Mouse (Mus musculus) frontal cortex, adult (tissue): ENCODE results near the gene Glt6d1.
"Not testable (repeated sequence)": the region's sequence is repeated elsewhere in the genome, so short reads cannot be mapped to it uniquely, and the experiment has no call there.

ENCODE experiments used
- ATAC-seq: cut with Nextera tagmentation; 2 replicates; pipeline ENCODE4 v1.9.2; 2017; ENCODE audit warnings: mild to moderate bottlenecking, moderate library complexity, mixed read lengths; ENCODE audit not compliant: low TSS enrichment

Gene Glt6d1

DNA sequence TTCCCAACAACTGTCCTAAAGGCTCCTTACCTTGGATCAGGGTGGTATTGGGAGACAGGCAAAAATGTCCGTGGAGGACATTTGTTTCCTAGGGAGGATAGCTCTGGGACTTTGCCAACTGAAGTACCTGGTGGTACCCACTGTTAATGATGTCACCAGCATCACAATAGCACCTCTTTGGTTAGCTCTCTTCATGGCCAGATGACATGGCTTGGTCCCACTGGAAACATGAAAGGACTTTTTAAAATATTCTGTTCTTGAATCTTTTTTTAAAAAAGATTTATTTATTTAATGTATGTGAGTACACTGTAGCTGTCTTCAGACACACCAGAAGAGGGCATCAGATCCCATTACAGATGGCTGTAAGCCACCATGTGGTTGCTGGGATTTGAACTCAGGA lies at the start of gene Glt6d1:
Gene Glt6d1, minus strand, starts transcription at position 101 of the 400 bp plus-strand sequence.
- not testable (repeated sequence) for ATAC-seq

DNA sequence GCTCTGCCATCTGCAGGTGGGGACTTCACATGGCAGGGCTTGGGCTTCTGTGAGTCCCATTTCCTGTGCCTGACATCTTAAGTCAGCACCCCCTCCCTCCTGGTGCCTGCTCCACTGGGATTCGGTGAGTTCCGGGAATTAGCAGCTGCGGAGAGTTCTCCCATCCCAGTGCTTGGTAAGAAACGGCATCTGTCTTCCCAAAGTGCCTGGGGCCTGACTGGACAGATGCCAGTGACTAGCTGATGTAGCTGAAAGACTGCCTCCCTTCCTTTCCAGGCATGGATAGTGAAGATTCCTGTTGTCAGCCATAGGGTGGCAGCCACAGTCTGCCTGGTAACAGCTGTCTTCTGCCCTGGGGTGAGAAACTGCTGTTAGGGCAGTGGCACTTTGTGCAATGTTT lies 49.8 kb upstream of the Glt6d1 start:
- peak; percentile 63 for ATAC-seq

DNA sequence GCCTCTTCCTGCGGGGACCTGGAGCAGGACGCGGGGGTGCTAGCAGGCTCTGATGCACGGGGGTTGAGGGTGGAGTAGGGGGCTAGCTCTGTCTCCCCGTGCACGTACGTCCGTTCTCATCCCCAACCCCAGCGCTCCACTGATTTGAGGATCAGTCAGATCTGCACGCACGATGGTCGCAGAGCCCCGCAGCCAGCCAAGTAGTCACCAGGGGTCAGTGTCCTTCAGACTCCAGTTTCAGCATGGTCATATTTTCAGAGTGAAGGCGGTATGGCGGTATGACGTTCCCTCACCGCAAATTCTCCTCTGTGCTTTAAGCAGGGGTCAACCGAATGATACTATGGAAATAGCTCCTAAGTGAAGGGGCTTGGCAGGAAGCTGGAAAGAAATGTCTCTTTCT lies 48.6 kb upstream of the Glt6d1 start:
- no peak for ATAC-seq

DNA sequence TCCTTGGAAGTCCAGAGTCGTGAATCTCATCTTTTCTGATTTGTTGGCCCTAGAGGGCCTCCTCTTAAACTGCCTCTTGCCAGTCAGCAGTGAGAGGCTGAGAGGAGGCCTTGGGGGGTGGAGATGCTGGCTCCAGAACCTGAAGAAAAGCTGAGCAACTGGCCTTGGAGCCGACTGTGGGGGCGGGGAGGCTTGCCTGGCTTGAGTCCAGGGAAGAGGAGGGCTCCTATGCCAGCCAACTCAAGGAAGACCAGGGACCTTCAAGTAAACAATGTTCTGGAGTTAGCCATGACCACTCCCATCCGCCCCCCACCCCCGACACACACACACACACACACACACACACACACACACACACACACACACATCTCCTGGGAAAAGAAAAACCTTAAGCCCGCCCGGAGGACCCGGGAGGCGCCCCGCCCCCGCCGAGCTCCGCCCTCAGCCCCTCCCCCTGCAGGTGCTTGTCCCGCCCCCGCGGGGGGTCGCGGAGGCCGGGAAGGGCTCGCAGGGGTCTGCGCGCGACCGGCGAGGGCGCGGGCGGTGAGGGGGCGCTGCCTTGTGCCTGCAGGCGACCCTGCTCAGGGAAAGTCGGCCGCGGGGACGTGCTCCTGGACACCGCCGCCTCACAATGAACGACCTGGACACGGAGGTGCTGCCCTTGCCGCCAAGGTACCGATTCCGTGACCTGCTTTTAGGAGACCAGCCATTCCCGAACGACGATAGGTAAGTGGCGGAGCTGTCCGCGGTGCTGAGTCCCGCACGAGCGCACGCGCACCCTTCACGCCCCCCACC lies 47.9 kb upstream of the Glt6d1 start, which contains the start of gene Kcnt1:
Gene Kcnt1, plus strand, starts transcription at position 398 of the 795 bp plus-strand sequence.
- ATAC-seq, result peak; percentile 13; the same call in 1 of the 2 replicates

DNA sequence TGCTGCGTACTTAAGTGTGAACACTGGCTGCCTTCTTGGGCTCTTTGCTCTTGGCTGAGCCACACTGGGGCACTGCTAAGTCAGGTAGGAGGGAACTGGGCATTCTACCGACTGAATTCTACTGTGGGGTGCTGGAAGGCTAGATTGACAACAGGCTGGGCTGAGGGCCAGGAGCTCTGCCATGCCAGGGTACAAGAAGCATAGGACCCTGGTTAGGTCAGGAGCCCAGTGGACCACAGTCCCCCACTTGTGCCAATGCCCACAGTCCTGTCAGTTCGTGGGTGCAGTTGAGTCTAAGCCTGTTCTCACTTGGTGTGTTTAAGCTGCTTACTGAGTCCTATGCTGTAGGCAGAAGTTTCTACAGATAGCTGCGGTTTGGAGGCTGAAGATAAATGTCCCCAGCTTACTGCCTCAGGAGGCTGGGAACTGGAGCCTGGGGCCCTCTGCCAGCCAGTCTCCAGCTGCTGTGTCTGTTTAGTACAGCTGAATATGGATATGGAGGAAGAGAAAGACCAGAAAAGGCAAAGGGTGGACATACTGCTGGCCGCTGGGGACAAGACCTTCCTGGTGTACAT lies 47.1 kb upstream of the Glt6d1 start:
- peak; percentile 18; the same call in 1 of the 2 replicates for ATAC-seq

DNA sequence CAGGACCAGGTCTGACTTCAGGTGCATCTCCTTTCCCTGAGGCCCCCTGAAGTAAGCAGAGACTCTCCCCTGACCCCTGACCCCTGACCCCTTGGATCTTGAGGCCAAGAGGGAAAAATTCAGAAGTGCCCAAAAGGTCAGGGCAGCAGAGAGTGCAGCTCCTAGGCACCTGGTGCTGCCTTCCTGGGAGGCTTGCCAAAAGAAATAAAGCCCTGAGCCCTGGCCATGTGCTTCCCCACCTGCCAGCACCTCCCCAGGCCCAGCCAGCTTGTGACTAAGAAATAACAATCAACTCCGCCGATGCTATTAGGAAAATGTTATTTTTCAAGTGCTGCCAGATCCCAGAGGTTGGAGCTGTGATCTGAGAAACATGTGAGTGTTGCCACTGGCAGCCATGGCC lies 46.4 kb upstream of the Glt6d1 start:
- ATAC-seq, result no peak

DNA sequence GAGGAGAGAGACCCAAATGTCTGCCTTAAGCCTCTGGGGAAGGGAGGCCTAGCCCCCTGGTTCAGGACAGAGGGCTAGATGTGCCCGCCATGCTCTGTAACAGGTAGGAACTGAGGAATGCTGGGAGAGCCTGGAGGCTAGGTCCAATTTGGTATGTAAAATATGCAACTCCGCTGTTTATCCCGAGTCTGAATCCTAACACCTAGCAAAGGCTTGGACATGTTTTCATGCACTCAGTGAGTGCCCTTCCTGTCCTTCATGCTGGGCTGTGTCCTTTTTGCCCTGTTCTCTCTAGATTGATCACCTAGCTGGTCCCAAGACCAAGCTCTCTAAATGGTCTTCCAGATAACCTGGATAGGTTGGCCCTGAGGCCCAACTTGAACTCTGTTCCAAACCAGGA lies 44.2 kb upstream of the Glt6d1 start:
- ATAC-seq, result no peak

DNA sequence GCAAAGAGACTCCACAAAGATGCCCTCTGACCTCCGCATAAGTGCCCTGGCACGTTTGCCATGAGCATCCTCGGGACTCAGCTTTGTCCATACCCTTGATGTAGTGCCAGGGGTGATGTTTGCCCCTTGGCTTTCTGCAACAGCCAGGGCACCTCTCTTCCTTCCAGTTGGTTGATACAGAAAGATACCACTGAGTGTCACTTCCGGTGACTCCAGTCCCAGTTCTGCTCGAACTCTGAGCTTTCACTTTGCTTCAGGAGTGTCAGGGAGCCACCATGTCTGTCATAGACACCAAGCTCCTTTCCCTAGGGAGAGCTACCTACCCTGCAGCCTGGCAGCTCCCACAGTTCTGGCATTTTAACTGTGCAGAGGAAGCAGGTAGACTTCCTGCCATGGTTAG lies 38.4 kb upstream of the Glt6d1 start:
- no peak for ATAC-seq

DNA sequence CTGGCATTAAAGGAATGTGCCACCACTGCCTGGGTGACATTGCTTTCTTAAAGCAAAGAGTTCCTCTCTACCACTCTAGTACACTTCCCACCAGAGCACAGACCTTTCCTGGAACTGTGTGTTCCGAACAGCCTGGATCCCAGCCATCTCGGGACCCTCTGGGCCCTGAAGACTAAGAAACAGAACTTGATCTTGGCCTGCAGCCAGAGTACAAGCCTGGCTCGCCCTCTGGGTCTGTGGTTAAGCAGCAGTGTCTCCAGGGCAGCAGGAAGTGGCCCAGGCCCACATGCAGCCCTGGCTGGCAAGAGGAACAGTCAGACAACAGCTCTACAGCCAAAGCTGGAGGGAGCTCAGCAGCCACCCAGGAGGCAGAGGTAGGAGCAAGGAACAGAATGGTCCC lies 37.0 kb upstream of the Glt6d1 start:
- ATAC-seq, result peak; percentile 27; the same call in 1 of the 2 replicates

DNA sequence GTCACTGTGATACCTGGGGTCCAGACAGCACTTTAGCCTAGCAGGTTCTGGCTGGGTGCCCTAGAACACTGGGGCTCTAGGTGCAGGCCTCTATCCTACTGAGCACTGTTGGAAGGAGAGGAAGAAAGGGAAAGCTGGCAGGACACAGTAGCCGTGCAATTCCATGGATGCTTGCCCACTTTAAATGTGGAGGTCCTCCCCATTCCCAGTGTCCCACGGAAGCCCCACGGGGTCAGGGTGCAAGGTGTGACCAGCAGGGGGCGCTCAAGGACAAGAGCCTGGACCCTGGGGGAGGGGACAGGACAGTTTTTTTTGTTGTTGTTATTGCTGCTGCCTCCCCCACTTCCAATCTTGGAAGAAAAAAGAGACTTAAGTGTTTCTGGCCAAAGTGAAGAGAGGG lies 34.7 kb upstream of the Glt6d1 start:
- ATAC-seq, result no peak

DNA sequence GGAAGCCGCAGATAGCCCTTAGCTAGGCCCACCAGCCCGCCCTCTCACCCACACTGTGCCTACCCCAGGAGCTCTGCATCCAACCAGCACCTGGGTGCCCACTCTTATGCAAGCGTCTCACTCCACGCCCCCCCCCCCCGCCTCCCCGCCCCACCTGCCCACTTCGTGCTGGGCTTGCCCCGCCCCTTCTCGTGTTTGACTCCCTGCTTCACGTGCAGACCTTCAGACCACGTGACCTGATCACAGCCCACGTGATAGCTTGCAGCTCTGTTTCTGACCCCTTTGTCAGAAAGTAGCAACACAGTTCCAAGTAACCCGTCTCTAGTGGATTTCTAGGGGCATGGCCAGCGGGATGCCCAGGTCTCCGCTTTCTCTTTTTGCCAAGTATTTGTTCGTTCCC lies 31.6 kb upstream of the Glt6d1 start, which contains the start of gene Sohlh1:
Gene Sohlh1, minus strand, starts transcription at position 23 of the 400 bp plus-strand sequence.
- no peak for ATAC-seq

DNA sequence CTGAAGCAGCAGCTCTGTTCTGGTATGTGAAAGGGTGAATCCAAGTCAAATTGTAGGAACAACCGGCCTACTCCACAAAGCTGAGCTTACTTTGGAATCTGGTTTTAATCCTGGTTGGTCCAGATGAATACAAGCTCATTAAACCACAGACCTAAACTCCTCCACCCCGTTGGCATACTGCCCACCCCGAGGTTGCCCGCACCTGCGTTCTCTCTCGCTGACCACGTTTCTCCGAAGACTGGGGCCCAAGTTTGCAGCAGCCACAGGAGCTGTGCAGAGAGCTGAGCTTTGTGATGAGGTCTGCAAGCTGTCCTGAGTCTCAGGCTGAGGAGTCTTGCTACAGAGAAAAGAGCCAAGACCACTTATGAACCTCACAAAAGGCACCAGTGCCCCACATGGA lies 30.9 kb upstream of the Glt6d1 start:
- ATAC-seq, result no peak

DNA sequence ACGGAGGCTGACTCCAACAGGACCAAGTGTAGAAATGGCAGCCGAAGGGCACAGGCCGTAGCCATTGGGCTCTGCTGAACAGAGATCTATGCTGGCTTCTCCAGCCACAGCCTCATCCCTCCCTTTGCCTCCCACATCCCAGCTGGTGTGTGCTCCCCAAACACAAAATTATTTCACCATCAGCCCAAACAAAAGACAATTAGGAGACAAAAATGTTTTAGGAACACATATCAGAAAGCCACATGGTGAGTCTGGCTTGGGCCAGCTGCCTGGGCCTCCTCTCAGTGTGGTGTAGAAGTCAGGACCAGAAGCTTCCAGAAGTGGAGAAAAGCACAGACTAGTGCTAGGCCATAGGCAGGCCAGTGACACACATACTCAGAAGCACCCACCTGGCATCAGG lies 28.4 kb upstream of the Glt6d1 start:
- ATAC-seq, result no peak

DNA sequence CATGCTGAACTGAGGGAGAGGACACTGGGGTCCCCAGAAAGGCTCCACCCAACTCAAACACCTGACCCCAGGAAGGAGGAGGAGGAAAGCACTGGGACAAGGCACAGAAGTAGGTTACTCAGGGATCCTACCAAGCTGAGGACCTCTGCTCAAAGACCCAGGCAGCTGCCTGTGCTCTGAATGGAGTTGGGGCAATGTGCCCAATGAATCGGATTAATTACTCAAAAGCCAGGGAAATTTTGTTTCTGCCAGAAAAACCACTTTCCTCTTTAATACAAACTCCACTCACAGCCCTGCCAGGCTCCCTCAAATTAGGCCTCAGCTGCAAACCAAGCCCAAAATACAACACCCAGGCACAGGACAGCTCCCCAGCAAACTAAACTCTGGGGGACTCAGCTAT lies 27.1 kb upstream of the Glt6d1 start:
- 0 out of 2 replicates have a peak, but pooled peaks have one; percentile 32 for ATAC-seq

DNA sequence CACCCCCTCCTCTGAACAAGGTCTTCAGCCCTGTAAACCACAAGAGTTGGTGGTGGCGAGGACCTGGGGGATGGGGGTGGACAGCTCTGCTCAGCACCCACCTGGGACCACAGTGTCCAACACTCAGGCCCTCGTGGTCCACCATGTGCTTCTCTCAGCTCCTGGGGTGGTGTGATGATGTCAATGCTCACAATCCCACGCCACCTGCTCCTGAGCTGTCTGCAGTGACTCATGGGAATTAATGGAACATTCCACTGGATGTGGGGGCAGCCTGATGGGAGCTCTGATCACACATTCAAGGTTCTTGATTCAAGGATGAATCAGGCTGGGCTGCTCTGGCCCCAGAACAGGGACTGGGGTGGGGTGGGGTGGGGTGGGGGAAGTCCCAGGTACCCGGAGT lies 26.5 kb upstream of the Glt6d1 start:
- peak; percentile 66; the same call in 1 of the 2 replicates for ATAC-seq

DNA sequence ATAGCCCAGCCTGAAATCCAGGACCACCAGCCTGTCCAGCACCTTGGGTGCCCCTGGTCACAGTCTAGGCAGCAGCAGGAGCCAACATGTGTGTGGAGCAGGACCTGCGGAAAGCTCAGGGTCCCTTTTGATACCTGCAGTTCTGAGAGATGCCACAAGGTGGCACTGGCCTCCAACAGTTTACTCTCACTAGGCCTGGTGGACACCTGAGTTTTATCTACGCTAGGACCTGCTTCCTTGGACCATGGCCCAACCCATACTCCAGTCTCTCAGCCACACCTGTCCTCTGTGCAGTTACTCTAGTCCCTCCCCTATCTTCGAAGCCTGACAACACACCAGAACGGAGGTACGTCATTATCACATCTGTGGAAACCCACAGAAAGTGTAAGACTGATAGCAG lies 20.6 kb upstream of the Glt6d1 start:
- peak; percentile 73; the same call in 1 of the 2 replicates for ATAC-seq

DNA sequence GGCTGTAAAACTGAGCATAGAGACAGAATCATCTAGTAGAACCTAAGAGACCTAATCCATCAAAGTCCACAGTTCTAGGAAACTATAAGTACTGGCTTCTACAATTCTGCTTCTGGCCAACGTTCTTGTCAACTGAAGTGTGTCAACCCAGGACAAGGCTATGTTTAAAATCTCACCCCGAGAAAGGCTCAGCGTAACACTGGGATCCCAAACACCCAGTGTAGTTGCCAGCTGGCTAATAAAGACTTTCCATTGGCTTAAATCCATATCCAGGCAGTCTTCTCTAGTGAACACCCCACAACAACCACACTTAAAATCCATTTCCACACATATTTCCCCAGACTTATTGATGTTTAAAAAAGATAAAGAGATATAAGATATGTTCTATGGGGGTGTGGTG lies 15.1 kb upstream of the Glt6d1 start:
- no peak for ATAC-seq

DNA sequence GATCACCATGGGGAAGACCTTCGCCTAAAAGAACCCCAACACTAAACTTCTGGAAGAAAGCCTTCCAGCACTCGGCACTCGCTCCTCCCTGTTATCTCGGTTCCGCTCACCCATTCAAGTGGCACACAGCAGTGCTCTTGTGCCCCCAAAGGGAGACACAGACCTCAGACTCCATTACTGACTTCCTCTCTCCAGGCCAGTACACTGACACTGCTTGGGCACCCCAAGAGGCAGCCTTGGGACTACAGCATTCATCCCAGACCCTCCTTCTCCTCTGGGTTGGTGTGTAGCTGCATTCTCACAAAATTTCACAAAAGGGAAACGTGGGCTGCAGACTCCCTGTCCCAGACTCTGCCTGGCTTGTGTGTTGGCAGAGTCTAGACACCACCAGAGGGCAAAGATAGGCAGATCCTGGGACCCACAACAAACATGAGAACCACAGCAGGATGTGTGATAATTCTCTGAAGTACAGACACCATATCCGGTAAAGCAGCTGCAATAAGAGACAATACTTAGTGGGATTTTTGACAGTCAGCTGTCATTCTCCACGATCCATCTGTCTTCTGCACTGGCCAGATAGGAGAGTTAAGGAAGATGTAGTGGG lies 12.8 kb upstream of the Glt6d1 start:
- no peak for ATAC-seq

DNA sequence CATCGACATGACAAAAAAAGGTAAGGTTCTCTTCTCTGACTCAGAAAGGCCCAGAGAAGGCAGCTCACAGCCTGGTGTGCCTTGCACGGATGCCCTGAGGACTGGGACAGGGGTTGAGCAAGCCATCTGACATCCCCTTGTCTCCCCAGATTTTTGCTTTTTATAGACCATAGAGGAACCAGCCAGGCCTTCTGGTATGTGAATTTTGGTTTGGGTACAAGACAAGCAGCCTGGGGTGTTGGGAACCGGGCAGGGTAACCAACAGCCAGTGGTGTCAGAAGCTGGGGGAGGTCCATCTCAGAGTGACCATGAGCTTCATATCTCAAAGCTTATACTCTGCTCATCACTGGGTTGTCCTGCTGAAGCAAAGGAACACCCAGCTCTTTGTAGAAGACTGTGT lies 9.1 kb upstream of the Glt6d1 start:
- ATAC-seq, result no peak

DNA sequence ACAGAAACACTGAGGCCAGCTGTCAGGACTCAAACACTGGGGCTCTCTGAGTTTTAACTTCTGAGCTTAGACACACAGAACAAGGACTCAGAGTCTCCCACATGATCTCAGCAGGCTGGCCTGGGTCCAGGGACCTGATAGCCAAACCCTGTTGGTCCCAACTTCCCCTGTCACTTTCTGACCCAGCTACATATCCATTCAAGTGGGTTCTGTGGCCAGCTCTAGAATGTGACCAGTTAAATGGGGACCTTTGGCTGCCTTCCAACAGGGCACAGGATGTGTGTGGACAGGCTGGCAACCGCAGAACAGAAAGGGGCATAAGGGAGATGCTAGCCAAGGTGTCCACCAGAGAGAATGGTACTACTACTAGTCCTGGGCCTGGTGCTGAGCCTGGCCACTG lies 7.2 kb upstream of the Glt6d1 start, which contains the start of gene Lcn9:
Gene Lcn9, plus strand, starts transcription at position 348 of the 400 bp plus-strand sequence.
- no peak for ATAC-seq

DNA sequence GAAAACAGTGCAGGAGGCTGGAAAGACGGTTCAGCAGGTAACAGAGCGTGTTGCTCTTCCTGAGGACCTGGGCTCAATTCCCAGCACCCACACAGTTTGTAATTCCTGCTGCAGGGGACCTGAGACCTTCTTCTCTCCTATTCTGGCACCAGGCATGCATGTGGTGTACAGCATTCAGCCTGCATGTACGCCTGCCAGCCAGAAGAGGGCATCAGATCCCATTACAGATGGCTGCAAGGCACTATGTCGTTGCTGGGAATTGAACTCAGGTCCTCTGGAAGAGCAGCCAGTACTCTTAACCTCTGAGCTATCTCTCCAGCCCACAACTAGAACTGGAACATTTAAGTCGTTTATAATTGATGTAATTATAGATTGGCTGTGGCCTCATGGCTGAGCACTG lies 2.3 kb downstream of the Glt6d1 start:
- no peak for ATAC-seq

DNA sequence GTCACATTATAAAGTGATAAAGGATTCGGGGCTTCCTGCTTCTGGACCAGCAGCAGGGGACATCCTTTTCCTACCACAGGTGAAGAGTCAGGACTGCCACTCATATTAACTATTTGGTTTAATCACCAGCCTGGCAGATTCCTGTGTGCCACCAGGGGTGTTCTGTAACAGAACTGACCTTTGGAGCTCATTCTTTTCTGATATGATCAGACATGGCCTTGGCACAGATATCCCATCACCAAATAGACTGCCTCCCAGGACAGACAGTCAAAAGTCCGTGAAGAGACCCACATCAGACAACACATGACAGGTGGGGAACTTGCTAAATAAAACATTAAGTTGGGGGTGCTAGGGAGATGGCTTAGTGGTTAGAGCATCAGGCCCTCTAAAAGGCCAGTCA lies 3.9 kb downstream of the Glt6d1 start:
- ATAC-seq, result no peak

DNA sequence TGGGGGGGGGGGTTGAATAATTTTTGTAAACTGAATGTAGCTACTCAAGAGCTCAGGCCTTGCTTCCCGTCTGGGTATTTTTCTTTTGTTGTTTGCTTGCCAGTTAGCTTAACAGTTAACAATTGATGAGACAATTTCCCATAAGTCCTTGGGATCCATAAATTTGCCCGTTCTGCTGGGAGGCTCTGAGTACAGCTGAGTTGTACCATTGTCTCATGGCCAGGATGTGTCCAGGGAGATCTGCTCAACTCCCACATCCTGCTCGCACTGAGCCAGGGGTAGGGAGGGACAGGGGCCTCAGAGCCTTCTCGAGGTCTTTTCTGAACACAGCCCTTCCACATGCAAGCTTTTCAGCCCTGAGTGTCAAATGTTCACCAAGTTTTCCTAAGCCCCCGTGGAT lies 17.6 kb downstream of the Glt6d1 start:
- ATAC-seq, result no peak
